Mouse (Mus musculus): ENCODE measurements around the gene Tsfm.

The Tsfm gene

GRCm38 (mm10) chr10:127063913-127064870 is 33.6 kb upstream of the Tsfm start:
- DNase-seq (ENCODE audit: inconsistent age in 2 of 2, low spot score in 1 of 2), result no peak

GRCm38 (mm10) chr10:127063239-127063872 is 32.7 kb upstream of the Tsfm start, which contains the start of gene Cdk4:
TSS of gene Cdk4 (plus strand) at chr10:127063534.
- DNase-seq (ENCODE audit: inconsistent age in 2 of 2, low spot score in 1 of 2), result peak; percentile 100

GRCm38 (mm10) chr10:127062503-127062902 is 31.9 kb upstream of the Tsfm start:
- peak in 1 of 2 experiments; percentile 72 for DNase-seq (ENCODE audit: inconsistent age in 2 of 2, low spot score in 1 of 2)

- peak in 1 of 2 experiments; percentile 44 for DNase-seq (ENCODE audit: inconsistent age in 2 of 2, low spot score in 1 of 2)
These were observed 31.5 kb upstream of the Tsfm start for GRCm38 (mm10) chr10:127062101-127062500.

GRCm38 (mm10) chr10:127061513-127061912 is 30.9 kb upstream of the Tsfm start:
- no peak for DNase-seq (ENCODE audit: inconsistent age in 2 of 2, low spot score in 1 of 2)

GRCm38 (mm10) chr10:127061085-127061484 is 30.4 kb upstream of the Tsfm start:
- no peak for DNase-seq (ENCODE audit: inconsistent age in 2 of 2, low spot score in 1 of 2)

GRCm38 (mm10) chr10:127059968-127060916 is 29.6 kb upstream of the Tsfm start, which contains the start of gene March9:
TSS of gene March9 (minus strand) at chr10:127060184.
- peak; percentile 87 to 89 for DNase-seq (ENCODE audit: inconsistent age in 2 of 2, low spot score in 1 of 2)

GRCm38 (mm10) chr10:127059174-127059967 is 28.7 kb upstream of the Tsfm start:
- peak in 1 of 2 experiments; percentile 55 for DNase-seq (ENCODE audit: inconsistent age in 2 of 2, low spot score in 1 of 2)

- peak in 1 of 2 experiments; percentile 62 for DNase-seq (ENCODE audit: inconsistent age in 2 of 2, low spot score in 1 of 2)
These were observed 28.1 kb upstream of the Tsfm start for GRCm38 (mm10) chr10:127058708-127059107.

- DNase-seq (ENCODE audit: inconsistent age in 2 of 2, low spot score in 1 of 2), result peak; percentile 82 to 92
These were observed 27.5 kb upstream of the Tsfm start for GRCm38 (mm10) chr10:127058161-127058560.

- DNase-seq (ENCODE audit: inconsistent age in 2 of 2, low spot score in 1 of 2), result no peak
These were observed 25.9 kb upstream of the Tsfm start for GRCm38 (mm10) chr10:127056490-127056889.

- no peak for DNase-seq (ENCODE audit: inconsistent age in 2 of 2, low spot score in 1 of 2)
These were observed 24.8 kb upstream of the Tsfm start for GRCm38 (mm10) chr10:127055406-127055805.

- no peak for DNase-seq (ENCODE audit: inconsistent age in 2 of 2, low spot score in 1 of 2)
These were observed 24.0 kb upstream of the Tsfm start for GRCm38 (mm10) chr10:127054646-127055045.

GRCm38 (mm10) chr10:127050119-127050474 is 19.5 kb upstream of the Tsfm start:
- no peak for DNase-seq (ENCODE audit: inconsistent age in 2 of 2, low spot score in 1 of 2)

GRCm38 (mm10) chr10:127049395-127050118 is 18.9 kb upstream of the Tsfm start:
- peak in 1 of 2 experiments; percentile 55 for DNase-seq (ENCODE audit: inconsistent age in 2 of 2, low spot score in 1 of 2)

GRCm38 (mm10) chr10:127048608-127049394 is 18.2 kb upstream of the Tsfm start:
- DNase-seq (ENCODE audit: inconsistent age in 2 of 2, low spot score in 1 of 2), result peak in 1 of 2 experiments; percentile 60

- DNase-seq (ENCODE audit: inconsistent age in 2 of 2, low spot score in 1 of 2), result no peak
These were observed 17.3 kb upstream of the Tsfm start, which contains the start of gene Cyp27b1 for GRCm38 (mm10) chr10:127047954-127048353. TSS of gene Cyp27b1 (plus strand) at chr10:127048250.

GRCm38 (mm10) chr10:127043187-127043586 is 12.5 kb upstream of the Tsfm start:
- no peak for DNase-seq (ENCODE audit: inconsistent age in 2 of 2, low spot score in 1 of 2)
